Mouse (Mus musculus) midbrain, embryonic 12.5 days (tissue): Measurements from ENCODE around the gene Tmem206. TPM values are rescaled to one million over a fixed set of nuclear protein-coding genes. Genes with fewer than 3 reads are reported as not detected.

Source experiments
- ATAC-seq: fragments of 200-750 bp; cut with Nextera tagmentation; 2 replicates; pipeline ENCODE4 v1.8.0; 2017; ENCODE audit warnings: low read depth, moderate TSS enrichment, moderate library complexity; ENCODE audit not compliant: low FRiP score
- H3K27ac ChIP-seq: fragments of 300-500 bp; sonication (generic); replicated peaks from 2 replicates; pipeline ENCODE4 v1.5.1; 2016; ENCODE audit warnings: mild to moderate bottlenecking
- H3K27me3 ChIP-seq: fragments of 300-500 bp; sonication (generic); 2 replicates; pipeline ENCODE4 v1.6.1; 2016; ENCODE audit warnings: mild to moderate bottlenecking
- H3K36me3 ChIP-seq: fragments of 300-500 bp; sonication (generic); 2 replicates; pipeline ENCODE4 v1.6.1; 2016
- H3K4me1 ChIP-seq: fragments of 300-500 bp; sonication (generic); 2 replicates; pipeline ENCODE4 v1.6.1; 2016
- H3K4me2 ChIP-seq: fragments of 300-500 bp; sonication (generic); replicated peaks from 2 replicates; pipeline ENCODE4 v1.6.1; 2016; ENCODE audit warnings: mild to moderate bottlenecking, moderate library complexity
- H3K4me3 ChIP-seq: fragments of 300-500 bp; sonication (generic); 2 replicates; pipeline ENCODE4 v1.5.1; 2016; ENCODE audit warnings: mild to moderate bottlenecking
- H3K9ac ChIP-seq: fragments of 300-500 bp; sonication (generic); replicated peaks from 2 replicates; pipeline ENCODE4 v1.6.1; 2016; ENCODE audit warnings: mild to moderate bottlenecking, moderate library complexity
- H3K9me3 ChIP-seq: fragments of 300-500 bp; sonication (generic); 2 replicates; pipeline ENCODE4 v1.6.1; 2016; ENCODE audit warnings: mild to moderate bottlenecking
- WGBS: fragments of 180-500 bp; shearing (Covaris S2); methylation state at CpG from one replicate; pipeline ENCODE4 v1.1.7; 2016; 5-methylcytosine and 5-hydroxymethylcytosine counted together
- polyA plus RNA-seq: library from polyadenylated mRNA; unstranded; fragments of >200 nt; fragmentation: Nextera tagmentation; extraction: Ambion mirVana; gene quantifications from 2 replicates; pipeline ENCODE4 v1.2.1, GENCODE M21; 2016

Tmem206 gene
- polyA plus RNA-seq, 1 experiment from 2014 or later, result 39.6 TPM

DNA sequence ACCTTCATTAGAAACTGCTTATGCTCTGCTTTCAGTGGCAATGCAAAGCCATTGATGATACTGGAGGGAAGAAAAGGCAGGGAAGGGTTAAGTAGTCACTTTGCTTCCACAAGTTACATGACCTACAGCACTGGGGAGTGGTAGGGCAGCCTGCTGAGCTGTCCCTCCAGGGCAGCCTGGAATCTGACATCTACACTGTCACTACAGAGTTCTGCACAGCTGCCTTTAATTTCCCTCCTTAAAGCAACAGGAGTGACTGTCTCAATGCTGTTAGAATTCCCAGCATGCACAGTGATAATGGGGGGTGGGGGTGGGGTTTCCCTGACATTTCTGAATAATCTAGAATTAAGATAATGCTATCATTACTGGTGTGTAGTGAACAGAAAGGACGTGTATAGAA, 31.2 kb downstream of the Tmem206 start:
- H3K27me3 ChIP-seq, result no peaks in the 10 kb centered on the region
- H3K9me3 ChIP-seq, result no peaks in the 10 kb centered on the region
- no peak for ATAC-seq
- H3K36me3 ChIP-seq, result peaks cover 50% of the 10 kb centered on the region
- H3K9ac ChIP-seq, result no peak overlapping the region
- no peak overlapping the region for H3K27ac ChIP-seq
- H3K4me2 ChIP-seq, result no peak overlapping the region
- H3K4me1 ChIP-seq, result no peaks in the 10 kb centered on the region
- WGBS, result 76% methylated on average over 1 of the region's 1 CpGs
- H3K4me3 ChIP-seq, result no peak overlapping the region

- no peak overlapping the region for H3K4me3 ChIP-seq
- H3K27ac ChIP-seq, result no peak overlapping the region
- no peak overlapping the region for H3K9ac ChIP-seq
- H3K27me3 ChIP-seq, result no peaks in the 10 kb centered on the region
- H3K36me3 ChIP-seq, result peaks cover 38% of the 10 kb centered on the region
- ATAC-seq, result no peak
- no peaks in the 10 kb centered on the region for H3K9me3 ChIP-seq
- no peaks in the 10 kb centered on the region for H3K4me1 ChIP-seq
- no peak overlapping the region for H3K4me2 ChIP-seq
- WGBS, result 89% methylated on average over 7 of the region's 7 CpGs
Measured at GRCm38 (mm10) chr1:191359478-191359877, 33.8 kb downstream of the Tmem206 start.

GRCm38 (mm10) chr1:191362412-191362811, 36.7 kb downstream of the Tmem206 start:
- H3K9me3 ChIP-seq, result no peaks in the 10 kb centered on the region
- 94% methylated on average over 6 of the region's 6 CpGs for WGBS
- H3K9ac ChIP-seq, result no peak overlapping the region
- H3K27ac ChIP-seq, result no peak overlapping the region
- no peak overlapping the region for H3K4me3 ChIP-seq
- no peak overlapping the region for H3K4me2 ChIP-seq
- H3K27me3 ChIP-seq, result no peaks in the 10 kb centered on the region
- no peaks in the 10 kb centered on the region for H3K4me1 ChIP-seq
- ATAC-seq, result no peak
- peaks cover 18% of the 10 kb centered on the region for H3K36me3 ChIP-seq

- 77% methylated on average over 4 of the region's 4 CpGs for WGBS
- Histone ChIP-seq H3K4me2 (no peak overlapping the region), H3K9ac (no peak overlapping the region), H3K27ac (no peak overlapping the region), H3K4me1 (no peaks in the 10 kb centered on the region), H3K4me3 (no peak overlapping the region), H3K27me3 (no peaks in the 10 kb centered on the region), H3K36me3 (peaks cover 8% of the 10 kb centered on the region; the same call in 1 of the 2 replicates), H3K9me3 (no peaks in the 10 kb centered on the region)
- ATAC-seq, result no peak
Measured at GRCm38 (mm10) chr1:191364477-191364876, 38.8 kb downstream of the Tmem206 start.

GRCm38 (mm10) chr1:191368193-191368592, 42.5 kb downstream of the Tmem206 start:
- no peak for ATAC-seq
- no peaks in the 10 kb centered on the region for H3K9me3 ChIP-seq
- no peak overlapping the region for H3K27ac ChIP-seq
- H3K4me2 ChIP-seq, result no peak overlapping the region
- no peak overlapping the region for H3K4me3 ChIP-seq
- no peaks in the 10 kb centered on the region for H3K36me3 ChIP-seq
- no peak overlapping the region for H3K9ac ChIP-seq
- WGBS, result 90% methylated on average over 4 of the region's 4 CpGs
- no peaks in the 10 kb centered on the region for H3K4me1 ChIP-seq
- no peaks in the 10 kb centered on the region for H3K27me3 ChIP-seq

DNA sequence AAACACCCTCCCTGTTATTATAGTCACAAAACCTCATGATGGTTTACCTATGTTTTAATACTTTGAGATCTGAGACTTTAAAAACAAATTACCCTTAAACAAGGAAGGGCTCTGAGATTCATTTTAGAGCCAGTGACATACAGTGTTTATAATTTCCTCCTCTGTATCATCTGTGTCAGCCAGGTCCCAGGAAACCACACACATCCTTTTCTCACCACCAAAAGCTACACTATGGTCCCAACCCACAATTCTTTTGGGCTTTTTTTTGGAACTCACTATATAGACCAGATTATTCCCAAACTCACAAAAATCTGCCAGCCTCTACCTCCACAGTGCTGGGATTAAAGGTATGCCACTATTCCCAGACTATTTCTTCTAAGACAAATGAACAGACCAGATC, 43.4 kb downstream of the Tmem206 start:
- no peak for ATAC-seq
- no peak overlapping the region for H3K4me3 ChIP-seq
- H3K27me3 ChIP-seq, result no peaks in the 10 kb centered on the region
- no peaks in the 10 kb centered on the region for H3K36me3 ChIP-seq
- H3K4me1 ChIP-seq, result no peaks in the 10 kb centered on the region
- H3K27ac ChIP-seq, result no peak overlapping the region
- H3K9me3 ChIP-seq, result no peaks in the 10 kb centered on the region
- no peak overlapping the region for H3K9ac ChIP-seq
- no peak overlapping the region for H3K4me2 ChIP-seq

DNA sequence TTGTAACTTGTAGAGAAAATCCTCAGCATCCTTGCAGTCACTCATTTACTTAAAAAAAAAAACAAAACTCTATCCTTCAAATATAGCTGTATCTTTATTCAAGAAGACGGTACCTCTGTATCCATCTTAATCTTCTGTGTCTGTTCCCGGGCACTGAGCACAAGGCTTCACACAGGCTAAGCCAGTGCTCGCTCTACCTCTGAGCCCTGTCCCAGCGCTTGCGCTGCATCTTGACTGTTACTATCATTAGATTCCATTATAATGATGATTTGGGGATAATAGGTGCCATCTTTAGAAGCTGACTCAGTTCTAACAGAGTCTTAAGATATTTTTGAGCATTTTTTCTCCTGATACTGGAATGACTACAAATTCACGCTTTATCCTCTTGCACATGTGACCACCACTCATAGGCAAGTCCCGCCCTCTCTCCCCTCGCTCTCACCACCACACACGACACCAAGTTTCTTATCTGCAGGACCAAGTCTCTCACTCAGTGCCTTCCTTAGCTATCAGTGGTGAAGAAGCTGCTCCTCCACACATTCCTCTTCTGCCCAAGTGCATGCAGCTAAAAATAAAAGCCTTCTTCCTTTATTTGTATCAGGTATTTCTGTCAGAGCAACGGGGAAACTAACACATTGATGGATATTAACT, 49.4 kb downstream of the Tmem206 start:
- Histone ChIP-seq H3K9me3 (no peaks in the 10 kb centered on the region), H3K27me3 (no peaks in the 10 kb centered on the region), H3K4me2 (no peak overlapping the region), H3K36me3 (no peaks in the 10 kb centered on the region), H3K27ac (no peak overlapping the region), H3K4me3 (no peak overlapping the region), H3K9ac (no peak overlapping the region), H3K4me1 (no peaks in the 10 kb centered on the region)
- WGBS, result 90% methylated on average over 10 of the region's 10 CpGs
- no peak for ATAC-seq

GRCm38 (mm10) chr1:191375644-191375998, 49.9 kb downstream of the Tmem206 start:
- Histone ChIP-seq H3K27ac (no peak overlapping the region), H3K4me3 (no peak overlapping the region), H3K36me3 (no peaks in the 10 kb centered on the region), H3K9me3 (no peaks in the 10 kb centered on the region), H3K9ac (no peak overlapping the region), H3K4me1 (no peaks in the 10 kb centered on the region), H3K4me2 (no peak overlapping the region), H3K27me3 (no peaks in the 10 kb centered on the region)
- ATAC-seq, result no peak
- WGBS, result 94% methylated on average over 5 of the region's 5 CpGs

DNA sequence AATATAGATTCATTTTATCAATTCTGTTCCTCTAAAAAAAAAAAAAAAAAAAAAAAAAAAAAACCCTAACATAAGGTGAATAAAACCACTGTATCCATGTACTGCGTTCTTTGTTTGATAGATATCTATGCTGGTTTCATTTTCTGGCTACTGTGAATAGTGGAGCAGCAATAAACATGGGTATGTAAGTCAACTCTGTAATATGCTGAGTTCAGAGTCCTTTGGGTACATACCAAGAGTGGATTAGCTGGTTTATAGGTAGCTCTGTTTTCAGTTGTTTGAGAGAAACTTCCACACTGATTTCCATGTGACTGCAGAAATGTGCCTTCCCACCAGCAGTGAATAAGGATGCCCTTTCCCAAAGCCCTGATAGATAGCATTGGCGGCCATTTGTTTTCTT, 52.4 kb downstream of the Tmem206 start:
- no peak overlapping the region for H3K4me2 ChIP-seq
- H3K4me1 ChIP-seq, result no peaks in the 10 kb centered on the region
- H3K9me3 ChIP-seq, result no peaks in the 10 kb centered on the region
- H3K27ac ChIP-seq, result no peak overlapping the region
- ATAC-seq, result no peak
- 89% methylated on average over 2 of the region's 2 CpGs for WGBS
- no peak overlapping the region for H3K4me3 ChIP-seq
- H3K27me3 ChIP-seq, result no peaks in the 10 kb centered on the region
- H3K9ac ChIP-seq, result no peak overlapping the region
- no peaks in the 10 kb centered on the region for H3K36me3 ChIP-seq

DNA sequence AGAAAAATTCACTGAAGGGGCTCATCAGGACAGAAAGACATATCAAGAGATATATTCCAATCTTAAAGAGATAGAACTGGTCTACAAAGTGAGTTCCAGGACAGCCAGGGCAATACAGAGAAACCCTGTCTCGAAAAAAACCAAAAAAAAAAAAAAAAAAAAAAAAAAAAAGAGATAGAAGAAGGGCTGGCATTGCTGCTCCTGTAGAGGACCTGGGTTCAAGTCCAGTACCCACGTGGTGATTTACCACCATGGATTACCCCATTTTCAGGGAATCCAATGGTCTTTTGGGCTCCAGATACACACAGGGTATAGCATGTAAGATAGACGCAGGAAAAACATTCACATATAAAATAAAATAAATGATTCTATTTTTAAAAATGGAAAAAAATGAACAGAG, 55.1 kb downstream of the Tmem206 start:
- H3K9me3 ChIP-seq, result no peaks in the 10 kb centered on the region
- H3K27ac ChIP-seq, result no peak overlapping the region
- H3K27me3 ChIP-seq, result no peaks in the 10 kb centered on the region
- no peak for ATAC-seq
- 89% methylated on average over 3 of the region's 3 CpGs for WGBS
- H3K4me2 ChIP-seq, result no peak overlapping the region
- H3K9ac ChIP-seq, result no peak overlapping the region
- no peak overlapping the region for H3K4me3 ChIP-seq
- no peaks in the 10 kb centered on the region for H3K36me3 ChIP-seq
- no peaks in the 10 kb centered on the region for H3K4me1 ChIP-seq

- Histone ChIP-seq H3K27me3 (no peaks in the 10 kb centered on the region), H3K4me1 (no peaks in the 10 kb centered on the region), H3K9me3 (no peaks in the 10 kb centered on the region), H3K27ac (no peak overlapping the region), H3K4me3 (no peak overlapping the region), H3K36me3 (no peaks in the 10 kb centered on the region), H3K9ac (no peak overlapping the region), H3K4me2 (no peak overlapping the region)
- 85% methylated on average over 11 of the region's 11 CpGs for WGBS
- ATAC-seq, result no peak
Measured at GRCm38 (mm10) chr1:191381955-191382736, 56.4 kb downstream of the Tmem206 start.

GRCm38 (mm10) chr1:191384786-191385430, 59.2 kb downstream of the Tmem206 start:
- H3K27ac ChIP-seq, result no peak overlapping the region
- no peak overlapping the region for H3K4me3 ChIP-seq
- no peaks in the 10 kb centered on the region for H3K9me3 ChIP-seq
- ATAC-seq, result no peak
- no peak overlapping the region for H3K9ac ChIP-seq
- WGBS, result 93% methylated on average over 10 of the region's 10 CpGs
- no peak overlapping the region for H3K4me2 ChIP-seq
- H3K36me3 ChIP-seq, result no peaks in the 10 kb centered on the region
- H3K27me3 ChIP-seq, result no peaks in the 10 kb centered on the region
- H3K4me1 ChIP-seq, result no peaks in the 10 kb centered on the region
